Mouse (Mus musculus) kidney, embryonic 16.5 days (tissue): Measurements from ENCODE around the gene Mrpl14. TPM values are rescaled to one million over a fixed set of nuclear protein-coding genes. Genes with fewer than 3 reads are reported as not detected.

Experiments
- ATAC-seq: fragments of 200-750 bp; cut with Nextera tagmentation; 2 replicates; pipeline ENCODE4 v1.8.0; 2017; ENCODE audit warnings: moderate TSS enrichment; ENCODE audit not compliant: low FRiP score, low TSS enrichment
- H3K27ac ChIP-seq: fragments of 300-500 bp; sonication (generic); 2 replicates; pipeline ENCODE4 v1.5.1; 2014; ENCODE audit warnings: low read length
- H3K27me3 ChIP-seq: fragments of 300-500 bp; sonication (generic); 2 replicates; pipeline ENCODE4 v1.6.1; 2014; ENCODE audit warnings: low read length, control low read depth, mixed read lengths; ENCODE audit not compliant: insufficient read depth
- H3K36me3 ChIP-seq: fragments of 300-500 bp; sonication (generic); 2 replicates; pipeline ENCODE4 v1.6.1; 2014; ENCODE audit warnings: low read length, control low read depth, mixed read lengths; ENCODE audit not compliant: insufficient read depth
- H3K4me1 ChIP-seq: fragments of 300-500 bp; sonication (generic); 2 replicates; pipeline ENCODE4 v1.6.1; 2014; ENCODE audit warnings: low read length, control low read depth, mixed read lengths; ENCODE audit not compliant: insufficient read depth
- H3K4me2 ChIP-seq: fragments of 300-500 bp; sonication (generic); replicated peaks from 2 replicates; pipeline ENCODE4 v1.6.1; 2014; ENCODE audit warnings: low read depth, low read length
- H3K4me3 ChIP-seq: fragments of 300-500 bp; sonication (generic); 2 replicates; pipeline ENCODE4 v1.5.1; 2014; ENCODE audit warnings: mild to moderate bottlenecking, low read length
- H3K9ac ChIP-seq: fragments of 300-500 bp; sonication (generic); replicated peaks from 2 replicates; pipeline ENCODE4 v1.6.1; 2014; ENCODE audit warnings: low read length
- H3K9me3 ChIP-seq: fragments of 300-500 bp; sonication (generic); 2 replicates; pipeline ENCODE4 v1.6.1; 2016; ENCODE audit warnings: low read length, control low read depth
- WGBS: fragments of 180-500 bp; shearing (Covaris S2); extraction: QIAGEN DNeasy Blood & Tissue Kit; methylation state at CpG from one replicate; pipeline ENCODE4 v1.1.7; 2014; 5-methylcytosine and 5-hydroxymethylcytosine counted together
- polyA plus RNA-seq: library from polyadenylated mRNA; unstranded; fragments of >200 nt; fragmentation: Nextera tagmentation; extraction: Ambion mirVana; gene quantifications from 2 replicates; pipeline ENCODE4 v1.2.1, GENCODE M21; 2015

The Mrpl14 gene
- polyA plus RNA-seq, 1 experiment from 2014 or later: 162 TPM

- no peak for ATAC-seq
- WGBS: 44% methylated on average over 13 of the region's 13 CpGs
- no peaks in the 10 kb centered on the region for H3K9me3 ChIP-seq
- no peaks in the 10 kb centered on the region for H3K27me3 ChIP-seq
- H3K9ac ChIP-seq: no peak overlapping the region
- no peak overlapping the region for H3K4me3 ChIP-seq
- H3K27ac ChIP-seq: no peak overlapping the region
- H3K4me2 ChIP-seq: no peak overlapping the region
- H3K4me1 ChIP-seq: peaks cover 16% of the 10 kb centered on the region
- no peaks in the 10 kb centered on the region for H3K36me3 ChIP-seq
Measured at GRCm38 (mm10) chr17:45742371-45743147, 56.4 kb downstream of the Mrpl14 start.

GRCm38 (mm10) chr17:45745629-45746028 lies 59.5 kb downstream of the Mrpl14 start:
- peak; percentile 14; the same call in 1 of the 2 replicates for ATAC-seq
- peaks cover 16% of the 10 kb centered on the region for H3K4me1 ChIP-seq
- WGBS: 56% methylated on average over 2 of the region's 2 CpGs

DNA sequence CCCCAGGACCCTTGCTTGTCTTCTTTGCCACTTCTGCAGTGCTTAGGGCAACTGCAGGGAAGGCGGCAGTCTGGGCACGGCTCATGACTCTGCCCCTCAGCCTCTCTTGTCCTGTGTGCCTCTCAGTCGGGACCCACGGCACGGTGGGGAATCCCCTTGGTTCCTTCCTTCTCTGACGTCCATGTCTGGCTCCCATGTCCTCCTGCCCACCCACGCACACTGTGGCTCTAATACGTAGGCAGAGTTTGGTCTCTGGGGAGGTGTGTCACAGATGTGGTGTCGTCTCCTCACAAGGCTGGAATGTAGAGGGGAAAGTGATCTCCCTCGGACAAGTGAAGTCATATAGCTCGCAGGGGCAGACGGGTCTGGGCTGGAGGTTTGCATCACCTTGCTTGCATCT lies 60.6 kb downstream of the Mrpl14 start:
- ATAC-seq: 0 out of 2 replicates have a peak, but pooled peaks have one; percentile 23
- H3K9ac ChIP-seq: no peak overlapping the region
- no peaks in the 10 kb centered on the region for H3K9me3 ChIP-seq
- WGBS: 41% methylated on average over 12 of the region's 12 CpGs
- peaks cover 16% of the 10 kb centered on the region for H3K4me1 ChIP-seq
- H3K27me3 ChIP-seq: no peaks in the 10 kb centered on the region
- H3K4me3 ChIP-seq: no peak overlapping the region
- H3K4me2 ChIP-seq: no peak overlapping the region
- no peak overlapping the region for H3K27ac ChIP-seq
- no peaks in the 10 kb centered on the region for H3K36me3 ChIP-seq

More at GRCm38 (mm10) chr17:45745629-45746028, 59.5 kb downstream of the Mrpl14 start:
- no peaks in the 10 kb centered on the region for H3K36me3 ChIP-seq
- no peak overlapping the region for H3K4me3 ChIP-seq
- H3K9ac ChIP-seq: no peak overlapping the region
- no peak overlapping the region for H3K4me2 ChIP-seq
- no peaks in the 10 kb centered on the region for H3K9me3 ChIP-seq
- no peaks in the 10 kb centered on the region for H3K27me3 ChIP-seq
- no peak overlapping the region for H3K27ac ChIP-seq

- WGBS: 92% methylated on average over 4 of the region's 4 CpGs
- Histone ChIP-seq H3K36me3 (no peaks in the 10 kb centered on the region), H3K4me2 (no peak overlapping the region), H3K27me3 (no peaks in the 10 kb centered on the region), H3K4me1 (peaks cover 16% of the 10 kb centered on the region), H3K9me3 (no peaks in the 10 kb centered on the region), H3K9ac (no peak overlapping the region), H3K4me3 (no peak overlapping the region), H3K27ac (no peak overlapping the region)
- no peak for ATAC-seq
Measured at GRCm38 (mm10) chr17:45747293-45747692, 61.2 kb downstream of the Mrpl14 start.

Other genes with a start within 250 kb of the Mrpl14 start
- gene Spats1, start 210.9 kb upstream of the Mrpl14 start, polyA plus RNA-seq: 0.16 and 0.44 TPM in 2 replicates
- gene Aars2, start 179.5 kb upstream of the Mrpl14 start, polyA plus RNA-seq: 26.3 and 29.8 TPM in 2 replicates
- 0.63 and 0.81 TPM in 2 replicates for gene Tcte1, start 162.9 kb upstream of the Mrpl14 start, polyA plus RNA-seq
- 3.5 and 3.8 TPM in 2 replicates for gene Tmem151b, start 136.6 kb upstream of the Mrpl14 start, polyA plus RNA-seq
- gene Nfkbie, start 130.6 kb upstream of the Mrpl14 start, polyA plus RNA-seq: 5.9 and 6.4 TPM in 2 replicates
- 159 and 170 TPM in 2 replicates for gene Slc35b2, start 122.4 kb upstream of the Mrpl14 start, polyA plus RNA-seq
- 1,922 and 2,030 TPM in 2 replicates for gene Hsp90ab1, start 113.1 kb upstream of the Mrpl14 start, polyA plus RNA-seq
- gene Slc29a1, start 86.7 kb upstream of the Mrpl14 start, polyA plus RNA-seq: 107 and 116 TPM in 2 replicates
- gene Mymx, start 84.2 kb upstream of the Mrpl14 start, polyA plus RNA-seq: 6.2 and 7.4 TPM in 2 replicates
- 0.60 and 0.72 TPM in 2 replicates for gene Capn11, start 27.0 kb upstream of the Mrpl14 start, polyA plus RNA-seq
- gene Tmem63b, start 583 bp downstream of the Mrpl14 start, polyA plus RNA-seq: 35.6 and 41.5 TPM in 2 replicates
- not detected in 2 replicates for gene 1600014C23Rik, start 47.5 kb downstream of the Mrpl14 start, polyA plus RNA-seq